Mouse (Mus musculus) retina, postnatal 7 days (tissue): ENCODE data around the gene Spag6.

Experiments
- DNase-seq: peaks from one replicate; pipeline ENCODE4 v3.0.0-alpha.2; 2012; ENCODE audit warnings: low read depth, low spot score

Spag6 gene

DNA sequence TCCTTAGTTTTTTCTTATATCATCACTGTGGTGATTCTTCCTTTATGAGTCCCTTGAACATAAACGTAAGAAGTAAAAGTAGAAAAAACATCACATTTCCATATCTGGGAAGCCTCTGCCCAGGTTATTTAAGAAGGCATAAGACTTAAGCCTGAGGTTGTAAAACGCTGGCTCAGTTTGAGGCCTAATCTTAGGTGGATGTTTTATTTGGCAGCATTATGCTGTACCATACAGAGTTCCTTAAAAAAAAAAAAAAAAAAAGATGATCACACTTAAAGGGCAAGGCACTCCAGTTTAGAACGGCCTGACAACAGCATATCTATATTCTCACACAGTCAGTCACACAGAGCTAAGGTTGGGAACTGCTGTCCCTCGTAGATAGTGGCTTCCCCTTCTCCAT, 32.0 kb downstream of the Spag6 start:
- DNase-seq, result no peak

GRCm38 (mm10) chr2:18731718-18732117, 37.9 kb downstream of the Spag6 start:
- no peak for DNase-seq

- DNase-seq, result no peak
Measured at GRCm38 (mm10) chr2:18734394-18735127, 40.7 kb downstream of the Spag6 start.

- no peak for DNase-seq
Measured at GRCm38 (mm10) chr2:18737040-18737439, 43.2 kb downstream of the Spag6 start.

- DNase-seq, result no peak
Measured at GRCm38 (mm10) chr2:18739216-18739615, 45.4 kb downstream of the Spag6 start.

GRCm38 (mm10) chr2:18756144-18756543, 62.3 kb downstream of the Spag6 start:
- no peak for DNase-seq

DNA sequence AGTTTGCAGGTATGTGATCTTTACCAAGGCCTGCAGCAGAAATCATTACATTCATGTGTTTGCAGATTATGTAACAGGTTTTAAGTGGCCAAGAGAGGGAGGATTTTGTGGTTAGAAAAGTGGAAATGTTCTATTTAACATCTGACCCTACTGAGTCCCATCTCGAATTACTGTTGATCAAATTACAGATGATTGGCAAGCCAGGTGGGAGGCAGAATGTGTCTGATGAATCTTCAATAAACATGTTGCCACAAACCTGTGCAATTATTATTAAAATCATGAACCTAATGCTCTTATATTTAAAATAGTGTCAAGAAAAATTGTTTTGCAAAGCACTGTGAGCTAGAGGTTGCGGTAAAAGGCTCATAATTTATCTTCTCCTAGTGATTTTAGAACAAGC, 71.0 kb downstream of the Spag6 start:
- DNase-seq, result no peak

DNA sequence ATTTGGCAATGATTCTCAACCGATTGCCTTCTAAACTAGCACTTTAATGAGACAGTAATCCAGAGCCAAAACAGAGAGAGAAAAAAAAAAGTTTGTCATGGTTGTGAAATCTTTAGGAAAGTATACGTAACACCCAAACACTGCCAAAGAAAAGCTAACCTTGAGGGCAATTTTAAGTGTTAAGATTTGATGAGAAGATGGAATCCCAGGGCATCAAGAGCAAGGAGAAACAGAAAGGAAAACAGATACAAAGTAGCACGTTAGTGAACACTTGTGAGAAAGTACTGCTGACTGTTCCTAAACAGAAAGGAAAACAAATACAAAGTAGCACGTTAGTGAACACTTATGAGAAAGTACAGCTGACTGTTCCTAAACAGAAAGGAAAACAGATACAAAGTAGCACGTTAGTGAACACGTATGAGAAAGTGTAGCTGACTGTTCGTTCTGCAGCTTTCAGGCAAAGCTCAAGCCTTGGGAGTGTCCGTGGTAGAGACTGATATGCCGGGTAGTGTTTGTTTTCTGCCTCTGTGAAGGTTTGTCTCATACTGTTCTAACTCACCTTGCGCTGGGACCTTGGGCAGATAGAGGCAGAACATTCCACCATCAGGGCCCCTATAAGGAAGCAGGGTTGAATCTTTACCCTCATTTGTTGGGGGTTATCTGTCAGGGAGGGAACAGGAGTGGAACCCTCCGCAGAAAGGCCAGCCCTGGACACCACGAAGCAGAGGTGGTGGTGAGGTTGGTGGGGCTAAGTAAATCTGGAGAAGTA, 71.8 kb downstream of the Spag6 start:
- DNase-seq, result no peak

- DNase-seq, result no peak
Measured at GRCm38 (mm10) chr2:18766441-18766820, 72.6 kb downstream of the Spag6 start.

DNA sequence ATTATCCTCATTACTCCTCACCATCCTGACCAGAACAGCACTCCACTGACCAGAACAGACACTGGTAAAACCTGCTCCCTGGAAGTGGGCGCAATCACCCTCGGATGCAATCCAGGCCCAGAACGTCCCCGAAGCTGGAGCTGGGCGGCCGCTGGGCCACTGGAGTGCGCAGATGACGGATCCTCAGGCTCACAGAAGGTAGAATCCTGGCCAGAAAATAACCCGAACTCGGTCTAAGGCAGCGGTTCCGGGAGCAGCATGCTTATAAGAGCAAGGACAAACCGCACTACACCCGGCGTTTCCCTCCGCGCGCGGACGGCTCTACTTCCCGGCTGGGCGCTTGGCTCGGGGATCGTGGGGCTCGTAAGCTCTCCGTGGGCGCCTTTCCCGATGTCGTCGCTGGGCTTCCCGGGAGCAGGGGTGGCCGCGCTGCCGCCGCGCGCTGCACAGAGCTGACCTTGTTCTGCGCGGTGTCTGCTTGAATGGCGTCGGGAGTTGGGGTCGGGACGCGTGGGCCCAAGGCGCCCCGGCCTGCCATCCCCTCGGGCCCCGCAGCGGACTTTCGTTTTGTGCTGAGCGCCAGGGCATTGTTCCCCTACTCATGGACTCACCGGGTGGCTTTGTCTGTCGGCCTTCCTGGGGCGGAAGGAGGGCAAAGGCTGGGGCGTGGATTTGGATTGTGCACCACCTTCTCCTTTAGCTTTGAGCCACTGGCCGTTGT, 73.1 kb downstream of the Spag6 start:
- peak; percentile 84 for DNase-seq

- DNase-seq, result no peak
Measured at GRCm38 (mm10) chr2:18768414-18768813, 74.6 kb downstream of the Spag6 start.

DNA sequence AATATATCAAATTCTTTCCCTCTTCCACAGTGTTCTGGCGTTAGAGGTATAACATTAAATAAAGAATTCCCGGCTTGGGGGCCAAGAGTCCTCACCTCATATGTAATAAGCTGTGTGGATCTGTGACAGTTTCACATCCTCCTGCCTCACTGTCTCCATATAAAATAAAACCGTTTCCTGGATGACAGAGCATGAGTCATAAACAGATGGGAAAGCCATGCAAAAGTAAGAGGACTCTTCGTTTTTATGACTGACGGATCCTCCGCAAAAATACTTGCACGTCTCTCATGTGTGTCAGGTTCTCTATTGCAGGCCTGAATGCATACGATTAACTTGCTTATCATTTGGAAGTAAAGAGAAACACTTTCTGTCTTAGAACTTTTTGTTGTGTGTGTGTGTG, 78.6 kb downstream of the Spag6 start:
- no peak for DNase-seq

DNA sequence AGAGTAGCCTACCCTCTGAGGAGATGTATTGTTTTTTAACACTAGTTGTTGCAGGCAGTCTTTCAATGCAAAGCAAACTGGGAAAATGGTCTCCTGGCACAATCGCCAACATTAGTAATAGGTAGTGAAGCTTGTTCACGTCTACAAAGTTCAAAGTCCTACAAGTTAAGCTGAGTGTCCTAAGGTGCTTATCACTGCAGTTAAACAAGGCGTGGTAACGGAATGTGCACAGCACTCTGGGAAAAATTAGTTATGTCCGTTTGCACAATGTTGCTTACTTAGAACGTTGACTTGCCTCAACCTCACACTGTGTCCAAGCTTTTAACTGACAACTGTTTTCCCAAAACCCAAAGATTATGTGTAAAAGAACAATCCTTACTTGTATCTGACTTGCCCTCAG, 80.5 kb downstream of the Spag6 start:
- no peak for DNase-seq

DNA sequence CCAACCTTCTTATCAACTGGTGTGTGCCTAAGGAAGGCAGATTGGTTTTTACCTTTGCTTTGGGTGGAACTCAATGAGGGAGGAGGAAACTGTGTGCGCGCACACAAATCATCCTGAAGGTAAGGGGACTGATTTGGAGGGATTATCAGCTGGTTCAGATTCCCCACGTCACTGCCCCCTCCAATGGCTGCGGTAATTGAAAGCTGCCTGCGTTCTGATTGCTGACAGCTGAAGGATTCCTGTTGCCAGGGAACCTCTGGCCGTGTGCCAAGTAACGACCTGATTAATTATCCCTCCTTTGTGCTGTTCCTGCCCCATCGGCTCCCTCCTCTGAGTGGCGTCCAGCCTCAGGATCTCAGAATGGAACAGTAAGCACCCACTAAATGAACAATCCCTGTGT, 84.4 kb downstream of the Spag6 start:
- DNase-seq, result peak; percentile 65

- no peak for DNase-seq
Measured at GRCm38 (mm10) chr2:18779830-18780229, 86.0 kb downstream of the Spag6 start.

DNA sequence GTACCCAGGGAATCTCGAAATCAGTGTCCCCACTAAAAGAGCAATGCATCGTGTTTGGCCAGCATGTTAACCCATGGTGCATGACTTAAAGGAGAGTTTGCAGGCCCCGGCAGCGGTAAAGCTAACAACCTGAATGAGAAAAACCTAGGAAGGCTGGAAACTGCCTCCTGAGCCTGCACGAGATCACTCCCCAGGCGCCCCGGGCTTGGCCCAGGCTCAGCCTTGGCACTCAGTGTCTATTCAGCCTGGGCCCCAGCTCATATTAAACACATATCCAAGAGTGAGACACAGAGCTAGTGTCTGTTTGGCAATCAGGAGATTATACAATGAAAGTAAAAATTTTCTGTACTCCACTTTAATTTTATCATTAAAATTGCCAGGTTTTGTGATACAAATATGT, 87.5 kb downstream of the Spag6 start:
- no peak for DNase-seq

- no peak for DNase-seq
Measured at GRCm38 (mm10) chr2:18794261-18794660, 100.4 kb downstream of the Spag6 start.

GRCm38 (mm10) chr2:18797776-18798175, 103.9 kb downstream of the Spag6 start:
- DNase-seq, result no peak

- DNase-seq, result no peak
Measured at GRCm38 (mm10) chr2:18799265-18799965, 105.6 kb downstream of the Spag6 start.
